Mouse (Mus musculus) heart, postnatal 14 days (tissue): Measurements from ENCODE around the gene Olfr488. TPM values are rescaled to one million over a fixed set of nuclear protein-coding genes. Genes with fewer than 3 reads are reported as not detected.
"Not testable (repeated sequence)": the region's sequence is repeated elsewhere in the genome, so short reads cannot be mapped to it uniquely, and the experiment has no call there.

Source experiments
- DNase-seq, 2 experiments: peaks; one replicate each; pipeline ENCODE4 v3.0.0; 2021 to 2022
- intact Hi-C: fragments of 180-260 bp; cut with DNase I; formaldehyde crosslinking; loops from one replicate; pipeline ENCODE4 v1.15.1; 2025
- long read RNA-seq, 2 experiments: library from polyadenylated mRNA; stranded (forward); transcript quantifications; one replicate each; pipeline ENCODE4 v2.0.0; 2021
- total RNA-seq, 2 experiments: library from RNA; stranded (reverse); gene quantifications; 2 replicates each; pipeline ENCODE4 v1.2.3; 2021

The Olfr488 gene
- total RNA-seq, result not detected
- long read RNA-seq, experiment 1, result 0 reads
- long read RNA-seq, experiment 2, result 0 reads

DNA sequence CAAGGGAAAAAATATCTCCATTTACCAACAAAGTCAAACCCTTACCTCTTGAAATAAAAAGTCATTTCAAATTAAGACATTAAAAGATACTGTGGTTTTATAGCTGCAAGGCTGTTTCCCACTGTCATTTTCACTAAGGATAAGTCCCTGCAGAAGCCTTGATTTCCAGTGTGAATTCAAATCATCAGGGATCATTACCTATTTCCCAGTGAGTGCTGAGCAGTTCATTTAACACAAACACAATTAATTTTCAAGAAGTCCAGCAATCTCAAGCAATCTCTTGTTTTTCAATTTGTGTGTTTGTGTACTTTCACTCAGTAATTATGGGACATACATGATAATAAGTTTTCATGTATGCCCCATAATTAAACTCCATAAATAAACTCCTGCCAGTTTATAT is at the start of gene Olfr488:
Gene Olfr488 (minus strand): TSS at position 101 of the 400 bp plus-strand sequence.
- intact Hi-C loops, result no loop called here
- no peak for DNase-seq

GRCm38 (mm10) chr7:108288834-108289233 is 30.7 kb upstream of the Olfr488 start, which contains the start of gene Olfr490:
TSS of gene Olfr490 (minus strand) at chr7:108288934.
- DNase-seq, result no peak
- intact Hi-C loops, result no loop called here

- intact Hi-C loops, result no loop called here
- no peak for DNase-seq
Observed at GRCm38 (mm10) chr7:108233551-108233950, 24.6 kb downstream of the Olfr488 start.

DNA sequence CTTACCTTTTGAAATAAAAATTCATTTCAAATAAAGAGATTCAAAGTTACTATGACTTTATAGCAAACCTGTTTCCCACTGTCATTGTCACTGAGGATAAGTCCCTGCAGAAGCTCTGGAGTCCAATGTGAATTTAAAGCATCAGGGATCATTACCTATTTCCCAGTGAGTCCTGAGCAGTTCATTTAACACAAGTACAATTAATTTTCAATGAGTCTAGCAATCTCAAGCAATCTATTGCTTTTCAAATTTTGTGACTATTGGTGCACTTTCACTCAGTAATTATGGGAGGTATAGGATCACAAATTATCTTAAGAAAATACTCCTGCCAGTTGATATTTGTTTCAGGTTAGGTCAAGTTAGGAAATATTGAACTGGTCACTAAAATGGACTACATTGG is 43.6 kb downstream of the Olfr488 start, which contains the start of gene Olfr487:
Gene Olfr487 (minus strand): TSS at position 101 of the 400 bp plus-strand sequence.
- intact Hi-C loops, DNase-seq: not testable (repeated sequence)

Other genes with a start within 250 kb of the Olfr488 start
- not detected for gene Olfr478, start 224.4 kb downstream of the Olfr488 start, total RNA-seq
- not detected for gene Olfr479, start 207.7 kb downstream of the Olfr488 start, total RNA-seq
- not detected for gene Olfr480, start 191.0 kb downstream of the Olfr488 start, total RNA-seq
- not detected for gene Olfr481, start 178.5 kb downstream of the Olfr488 start, total RNA-seq
- under 1 TPM; 0.59 to 0.81 TPM for gene Olfr482, start 160.8 kb downstream of the Olfr488 start, total RNA-seq
- gene Olfr483, start 157.5 kb downstream of the Olfr488 start, total RNA-seq, result not detected
- gene Olfr484, start 130.9 kb downstream of the Olfr488 start, total RNA-seq, result not detected
- gene Olfr485, start 98.5 kb downstream of the Olfr488 start, total RNA-seq, result not detected
- not detected for gene Olfr486, start 85.6 kb downstream of the Olfr488 start, total RNA-seq
- not detected for gene Olfr487, start 43.7 kb downstream of the Olfr488 start, total RNA-seq
- gene Olfr490, start 30.6 kb upstream of the Olfr488 start, total RNA-seq, result not detected
- not detected for gene Olfr491, start 55.1 kb upstream of the Olfr488 start, total RNA-seq
- gene Olfr492, start 65.3 kb upstream of the Olfr488 start, total RNA-seq, result not detected
- gene Olfr493, start 88.6 kb upstream of the Olfr488 start, total RNA-seq, result not detected
- not detected for gene Olfr494, start 107.0 kb upstream of the Olfr488 start, total RNA-seq
- not detected for gene Olfr495, start 134.8 kb upstream of the Olfr488 start, total RNA-seq
- not detected for gene Olfr497, start 162.1 kb upstream of the Olfr488 start, total RNA-seq
- not detected for gene Olfr498, start 207.0 kb upstream of the Olfr488 start, total RNA-seq